ENCODE assay signal across 8 mouse cellular contexts in genomic region chr10:9575605-9576004, GRCm38 (mm10).
A peak's percentile ranks its signal among the peaks of the same experiment; 100 is the strongest.
DNase-seq lines count a peak whose midpoint lies in the region; ATAC-seq lines count a peak whose summit lies in the region.

No protein-coding gene starts in this region.

- no peak overlapping the region for H3K9ac ChIP-seq in forebrain, embryonic 16.5 days (replicated peaks; ENCODE audit: low read depth, low read length)

- H3K9me3 ChIP-seq in forebrain, embryonic 10.5 days: no peaks in the 10 kb centered on the region
- H3K9me3 ChIP-seq in forebrain, embryonic 16.5 days (ENCODE audit: control insufficient read depth, low read length): no peaks in the 10 kb centered on the region

- peaks cover 11% of the 10 kb centered on the region; the same call in 1 of the 2 replicates for H3K4me1 ChIP-seq in forebrain, embryonic 10.5 days
- no peaks in the 10 kb centered on the region for H3K4me1 ChIP-seq in forebrain, embryonic 16.5 days (replicated peaks; ENCODE audit: control insufficient read depth, insufficient read depth, low read length)

- no peaks in the 10 kb centered on the region for H3K36me3 ChIP-seq in forebrain, embryonic 10.5 days (replicated peaks)
- H3K36me3 ChIP-seq in forebrain, embryonic 16.5 days (ENCODE audit: control insufficient read depth, insufficient read depth): no peaks in the 10 kb centered on the region

- H3K4me2 ChIP-seq in forebrain, embryonic 16.5 days (ENCODE audit: low read length): no peak overlapping the region

- H3K27ac ChIP-seq in forebrain, embryonic 10.5 days: no peak overlapping the region
- no peak overlapping the region for H3K27ac ChIP-seq in forebrain, embryonic 16.5 days (ENCODE audit: low read length)

- 29% methylated on average over 4 of the region's 4 CpGs for WGBS in forebrain, embryonic 10.5 days
- WGBS in forebrain, embryonic 16.5 days: 26% methylated on average over 4 of the region's 4 CpGs

- no peak overlapping the region for H3K4me3 ChIP-seq in forebrain, embryonic 10.5 days
- no peak overlapping the region for H3K4me3 ChIP-seq in forebrain, embryonic 16.5 days (replicated peaks; ENCODE audit: low read length)

- ATAC-seq in forebrain, embryonic 16.5 days: no peak

- peak; percentile 61 for DNase-seq in forebrain, embryonic 10.5 days (ENCODE audit: extremely low spot score, low spot score)
- peak; percentile 76 for DNase-seq in adrenal gland, adult 2 months
- DNase-seq in embryo, embryonic 10 days (ENCODE audit: low spot score): peak; percentile 77
- DNase-seq in heart, adult 8-10 months (ENCODE audit: low spot score): peak; percentile 72
- peak; percentile 64 to 83 for DNase-seq in kidney, postnatal 25 days
- DNase-seq in lung, postnatal 4 days: peak; percentile 31 to 59
- DNase-seq in spleen, postnatal 14 days (ENCODE audit: low spot score in 2 of 2): peak; percentile 9 to 12

- H3K27me3 ChIP-seq in forebrain, embryonic 10.5 days (ENCODE audit: poor library complexity, severe bottlenecking): no peaks in the 10 kb centered on the region
- peaks cover 4% of the 10 kb centered on the region; the same call in 1 of the 2 replicates for H3K27me3 ChIP-seq in forebrain, embryonic 16.5 days (replicated peaks; ENCODE audit: control insufficient read depth, insufficient read depth, low read length)

Comparison
In these comparisons a context has a peak if more than half of its experiments do, and no peak if none do; other contexts are left out.
1. DNase-seq: peak in every context shown above with its lines; median percentile 77 in embryo, embryonic 10 days; 76 in adrenal gland, adult 2 months; 74 in kidney, postnatal 25 days; 72 in heart, adult 8-10 months; 61 in forebrain, embryonic 10.5 days; 45 in lung, postnatal 4 days; 10 in spleen, postnatal 14 days.